Mouse (Mus musculus) testis, adult 2 months (tissue): ENCODE data around the gene Hfe.
"Not testable (repeated sequence)": the region's sequence is repeated elsewhere in the genome, so short reads cannot be mapped to it uniquely, and the experiment has no call there.

Source experiments
- CTCF ChIP-seq: fragments of 200-500 bp; IDR thresholded peaks from 2 replicates; pipeline ENCODE4 v1.5.1; 2012; ENCODE audit warnings: low read depth, mild to moderate bottlenecking, inconsistent platforms, low read length, moderate library complexity; ENCODE audit not compliant: control insufficient read depth, insufficient read depth, insufficient replicate concordance
- POLR2A ChIP-seq: fragments of 200-500 bp; IDR thresholded peaks from 2 replicates; pipeline ENCODE4 v1.6.1; 2012; ENCODE audit warnings: low read depth, mild to moderate bottlenecking, inconsistent platforms, low read length, moderate library complexity; ENCODE audit not compliant: control insufficient read depth

- TF ChIP-seq CTCF, POLR2A: not testable (repeated sequence)
Observed at GRCm38 (mm10) chr13:23684295-23684945, 26.2 kb downstream of the Hfe start.
